Mouse (Mus musculus) lung, embryonic 16.5 days (tissue): Measurements from ENCODE around the gene Rnf111. TPM values are rescaled to one million over a fixed set of nuclear protein-coding genes. Genes with fewer than 3 reads are reported as not detected.
"Not testable (repeated sequence)": the region's sequence is repeated elsewhere in the genome, so short reads cannot be mapped to it uniquely, and the experiment has no call there.

Source experiments
- ATAC-seq: fragments of 200-750 bp; cut with Nextera tagmentation; 2 replicates; pipeline ENCODE4 v1.8.0; 2017; ENCODE audit warnings: low read depth, mild to moderate bottlenecking, moderate library complexity
- H3K27ac ChIP-seq: fragments of 300-500 bp; sonication (generic); 2 replicates; pipeline ENCODE4 v1.5.1; 2014; ENCODE audit warnings: mild to moderate bottlenecking, control low read depth, low read length
- H3K27me3 ChIP-seq: fragments of 300-500 bp; sonication (generic); 2 replicates; pipeline ENCODE4 v1.6.1; 2014; ENCODE audit warnings: low read depth, low read length, mixed read lengths; ENCODE audit not compliant: control insufficient read depth, insufficient read depth
- H3K36me3 ChIP-seq: fragments of 300-500 bp; sonication (generic); 2 replicates; pipeline ENCODE4 v1.6.1; 2014; ENCODE audit warnings: low read length; ENCODE audit not compliant: control insufficient read depth, insufficient read depth
- H3K4me1 ChIP-seq: fragments of 300-500 bp; sonication (generic); replicated peaks from 2 replicates; pipeline ENCODE4 v1.6.1; 2014; ENCODE audit warnings: low read length, mixed read lengths; ENCODE audit not compliant: control insufficient read depth, insufficient read depth
- H3K4me2 ChIP-seq: fragments of 300-500 bp; sonication (generic); 2 replicates; pipeline ENCODE4 v1.6.1; 2014; ENCODE audit warnings: low read depth, low read length, control low read depth
- H3K4me3 ChIP-seq: fragments of 300-500 bp; sonication (generic); 2 replicates; pipeline ENCODE4 v1.5.1; 2014; ENCODE audit warnings: mild to moderate bottlenecking, low read length, control low read depth
- H3K9ac ChIP-seq: fragments of 300-500 bp; sonication (generic); 2 replicates; pipeline ENCODE4 v1.6.1; 2014; ENCODE audit warnings: low read length, control low read depth
- H3K9me3 ChIP-seq: fragments of 300-500 bp; sonication (generic); 2 replicates; pipeline ENCODE4 v1.6.1; 2016; ENCODE audit warnings: low read length; ENCODE audit not compliant: control insufficient read depth
- WGBS: fragments of 180-500 bp; shearing (Covaris S2); extraction: QIAGEN DNeasy Blood & Tissue Kit; methylation state at CpG from one replicate; pipeline ENCODE4 v1.1.7; 2014; 5-methylcytosine and 5-hydroxymethylcytosine counted together
- polyA plus RNA-seq: library from polyadenylated mRNA; unstranded; fragments of >200 nt; fragmentation: Nextera tagmentation; extraction: Ambion mirVana; gene quantifications from 2 replicates; pipeline ENCODE4 v1.2.1, GENCODE M21; 2015

The Rnf111 gene
- 24.1 and 25.2 TPM in 2 replicates for polyA plus RNA-seq

- Histone ChIP-seq H3K4me1 (peaks cover 12% of the 10 kb centered on the region), H3K9me3 (no peaks in the 10 kb centered on the region), H3K9ac (peak within 1 kb of the TSS; percentile 85), H3K27me3 (no peaks in the 10 kb centered on the region), H3K27ac (peak within 1 kb of the TSS; percentile 94), H3K36me3 (0 out of 2 replicates have a peak, but pooled peaks cover 2% of the 10 kb centered on the region), H3K4me2 (peak within 1 kb of the TSS; percentile 67), H3K4me3 (peak within 1 kb of the TSS; percentile 96)
- peak; percentile 99 for ATAC-seq
- 0% methylated on average over 24 of the region's 45 CpGs for WGBS
Measured at GRCm38 (mm10) chr9:70503626-70504041, at the start of gene Rnf111. Gene Rnf111, minus strand, starts transcription at chr9:70503725.

GRCm38 (mm10) chr9:70552233-70552632 is 48.7 kb upstream of the Rnf111 start:
- WGBS = 90% methylated on average over 2 of the region's 2 CpGs
- not testable (repeated sequence) for H3K27me3 ChIP-seq, H3K4me3 ChIP-seq, ATAC-seq, H3K4me1 ChIP-seq, H3K9me3 ChIP-seq, H3K27ac ChIP-seq, H3K9ac ChIP-seq, H3K4me2 ChIP-seq
- peaks cover 18% of the 10 kb centered on the region for H3K36me3 ChIP-seq

- Histone ChIP-seq H3K4me1 (no peaks in the 10 kb centered on the region), H3K4me3 (no peak overlapping the region), H3K9me3 (peaks cover 9% of the 10 kb centered on the region), H3K36me3 (peaks cover 18% of the 10 kb centered on the region), H3K27me3 (no peaks in the 10 kb centered on the region), H3K4me2 (no peak overlapping the region), H3K27ac (no peak overlapping the region), H3K9ac (no peak overlapping the region)
- WGBS = 92% methylated on average over 1 of the region's 1 CpGs
- ATAC-seq = no peak
Measured at GRCm38 (mm10) chr9:70551524-70551923, 48.0 kb upstream of the Rnf111 start.

- Histone ChIP-seq H3K4me1 (peaks cover 3% of the 10 kb centered on the region), H3K27ac (no peak overlapping the region), H3K27me3 (no peaks in the 10 kb centered on the region), H3K36me3 (peaks cover 14% of the 10 kb centered on the region), H3K4me2 (no peak overlapping the region), H3K9ac (no peak overlapping the region), H3K9me3 (peaks cover 9% of the 10 kb centered on the region), H3K4me3 (no peak overlapping the region)
- WGBS = 78% methylated on average over 4 of the region's 4 CpGs
- ATAC-seq = no peak
Measured at GRCm38 (mm10) chr9:70548304-70548703, 44.8 kb upstream of the Rnf111 start.

GRCm38 (mm10) chr9:70546576-70546975 is 43.1 kb upstream of the Rnf111 start:
- not testable (repeated sequence) for H3K4me2 ChIP-seq, H3K36me3 ChIP-seq, H3K9ac ChIP-seq, H3K4me3 ChIP-seq, ATAC-seq, H3K27ac ChIP-seq, H3K4me1 ChIP-seq, H3K9me3 ChIP-seq, H3K27me3 ChIP-seq
- 74% methylated on average over 2 of the region's 3 CpGs for WGBS

- Histone ChIP-seq H3K27ac (no peak overlapping the region), H3K36me3 (no peaks in the 10 kb centered on the region; the same call in 1 of the 2 replicates), H3K4me3 (no peak overlapping the region), H3K9me3 (no peaks in the 10 kb centered on the region), H3K4me2 (no peak overlapping the region), H3K4me1 (peaks cover 7% of the 10 kb centered on the region), H3K27me3 (no peaks in the 10 kb centered on the region), H3K9ac (no peak overlapping the region)
- ATAC-seq = no peak
- 71% methylated on average over 1 of the region's 1 CpGs for WGBS
Measured at GRCm38 (mm10) chr9:70544831-70545230, 41.3 kb upstream of the Rnf111 start.

- Histone ChIP-seq H3K9me3 (no peaks in the 10 kb centered on the region), H3K4me3 (peak overlapping the region; percentile 30), H3K4me2 (peak overlapping the region; percentile 53), H3K27ac (no peak overlapping the region), H3K36me3 (no peaks in the 10 kb centered on the region; the same call in 1 of the 2 replicates), H3K27me3 (no peaks in the 10 kb centered on the region), H3K9ac (no peak overlapping the region), H3K4me1 (peaks cover 7% of the 10 kb centered on the region)
- ATAC-seq = no peak
- 33% methylated on average over 5 of the region's 5 CpGs for WGBS
Measured at GRCm38 (mm10) chr9:70543985-70544384, 40.5 kb upstream of the Rnf111 start.

GRCm38 (mm10) chr9:70543048-70543880 is 39.7 kb upstream of the Rnf111 start:
- peaks cover 7% of the 10 kb centered on the region for H3K4me1 ChIP-seq
- ATAC-seq = peak; percentile 80
- peak overlapping the region; percentile 93 for H3K9ac ChIP-seq
- H3K27me3 ChIP-seq = no peaks in the 10 kb centered on the region
- peak overlapping the region; percentile 53 for H3K4me2 ChIP-seq
- no peaks in the 10 kb centered on the region; the same call in 1 of the 2 replicates for H3K36me3 ChIP-seq
- WGBS = under 1% methylated on average over 61 of the region's 64 CpGs
- no peaks in the 10 kb centered on the region for H3K9me3 ChIP-seq
- peak overlapping the region; percentile 98 for H3K27ac ChIP-seq
- peak overlapping the region; percentile 88 for H3K4me3 ChIP-seq

- ATAC-seq = peak; percentile 98
- WGBS = under 1% methylated on average over 61 of the region's 75 CpGs
- Histone ChIP-seq H3K9me3 (no peaks in the 10 kb centered on the region), H3K27me3 (no peaks in the 10 kb centered on the region), H3K9ac (peak within 1 kb of the TSS; percentile 93), H3K4me3 (peak within 1 kb of the TSS; percentile 88), H3K36me3 (no peaks in the 10 kb centered on the region), H3K27ac (peak within 1 kb of the TSS; percentile 98), H3K4me1 (peaks cover 7% of the 10 kb centered on the region), H3K4me2 (peak within 1 kb of the TSS; percentile 96)
Measured at GRCm38 (mm10) chr9:70542305-70543041, 38.9 kb upstream of the Rnf111 start, which contains the start of gene Sltm. Gene Sltm, plus strand, starts transcription at chr9:70542754.
